Mouse (Mus musculus): ENCODE results near the gene Alox8. TPM values are rescaled to one million over a fixed set of nuclear protein-coding genes. Genes with fewer than 3 reads are reported as not detected.

Alox8 gene
- polyA plus RNA-seq (2012; ENCODE audit: insufficient read depth, insufficient read length, low replicate concordance, missing spikeins): not detected in 2 replicates

DNA sequence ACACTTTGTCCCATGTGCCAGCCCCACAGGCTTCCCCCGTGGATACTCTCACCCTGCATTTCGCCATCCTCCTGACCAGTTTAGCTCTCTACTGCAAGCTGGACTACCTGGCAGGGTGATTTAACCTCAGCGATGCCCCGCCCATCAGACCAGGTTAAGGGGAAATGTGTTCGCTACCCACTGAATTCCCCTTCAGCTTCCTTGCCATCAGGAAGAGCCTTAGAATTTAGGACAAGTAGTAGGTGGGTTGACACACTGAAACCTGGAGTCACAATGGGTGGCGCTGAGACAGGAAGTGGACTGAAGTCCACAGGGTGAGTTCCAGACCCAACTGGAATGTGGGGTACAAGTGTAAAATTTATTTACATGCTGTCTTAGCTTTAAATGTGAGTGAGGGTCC, at the start of gene Alox8:
Gene Alox8 (minus strand): TSS at position 101 of the 400 bp plus-strand sequence.
- Histone ChIP-seq H3K4me1 (ENCODE audit: control insufficient read depth, insufficient read depth, low read length) (peaks cover 11% of the 10 kb centered on the region), H3K4me3 (ENCODE audit: insufficient read depth, low read depth, low read length) (0 out of 2 replicates have a peak within 1 kb of the TSS, but pooled peaks have one; percentile 15), H3K27ac (ENCODE audit: insufficient read depth, low read depth, low read length) (no peak within 1 kb of the TSS)
- 32% methylated on average over 6 of the region's 6 CpGs for WGBS
- no peak for TF ChIP-seq CTCF (IDR thresholded peaks at IDR 0.05; ENCODE audit: insufficient read depth, low read depth, low read length)
- no peak for TF ChIP-seq POLR2A (IDR thresholded peaks at IDR 0.05; ENCODE audit: insufficient read depth, low read depth, low read length)

DNA sequence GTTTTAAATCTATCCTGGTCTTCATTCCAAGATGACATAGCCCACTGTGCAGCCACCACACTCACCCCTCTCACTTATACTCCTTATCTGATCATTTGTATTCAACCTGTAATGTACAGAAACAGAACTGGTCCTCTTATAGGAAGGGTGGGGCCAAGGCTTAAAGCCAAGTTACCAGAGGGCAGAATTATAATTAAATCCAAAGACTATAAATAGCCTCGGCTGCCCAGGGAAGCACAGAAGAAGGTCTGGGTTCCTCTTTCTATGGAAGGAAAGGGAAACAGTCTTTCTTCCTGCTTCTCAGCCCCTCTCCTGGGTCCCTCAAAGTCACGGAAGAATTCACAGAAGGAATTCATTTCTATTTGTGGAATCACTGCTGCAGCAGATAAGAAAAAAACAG, 48.0 kb upstream of the Alox8 start:
- 0 out of 2 replicates have a peak, but pooled peaks cover 2% of the 10 kb centered on the region for H3K4me1 ChIP-seq (ENCODE audit: control insufficient read depth, insufficient read depth, low read length)
- no peak overlapping the region for H3K4me3 ChIP-seq (ENCODE audit: insufficient read depth, low read depth, low read length)
- H3K27ac ChIP-seq (ENCODE audit: insufficient read depth, low read depth, low read length): no peak overlapping the region
- TF ChIP-seq CTCF (IDR thresholded peaks at IDR 0.05; ENCODE audit: insufficient read depth, low read depth, low read length) (no peak), POLR2A (IDR thresholded peaks at IDR 0.05; ENCODE audit: insufficient read depth, low read depth, low read length) (no peak)
- 3% methylated on average over 2 of the region's 2 CpGs for WGBS

DNA sequence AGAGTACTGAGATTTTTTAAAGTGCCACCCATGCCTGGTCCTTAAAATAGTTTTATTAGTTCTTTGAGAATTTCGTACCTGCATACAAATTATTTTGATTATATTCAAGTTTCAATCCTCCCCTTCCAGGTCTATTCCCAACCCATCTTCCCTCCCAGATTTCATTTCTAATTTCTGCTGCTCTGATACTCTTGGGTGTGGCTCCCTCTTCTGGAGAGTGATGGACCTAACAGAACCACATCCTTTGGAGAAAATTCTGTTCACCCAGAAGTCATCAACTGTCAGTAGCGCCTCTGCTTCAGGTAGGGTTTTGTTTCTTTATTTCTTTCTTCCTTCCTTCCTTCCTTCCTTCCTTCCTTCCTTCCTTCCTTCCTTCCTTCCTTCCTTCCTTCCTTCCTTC, 47.3 kb upstream of the Alox8 start:
- Histone ChIP-seq H3K27ac (ENCODE audit: insufficient read depth, low read depth, low read length) (no peak overlapping the region), H3K4me1 (ENCODE audit: control insufficient read depth, insufficient read depth, low read length) (0 out of 2 replicates have a peak, but pooled peaks cover 2% of the 10 kb centered on the region), H3K4me3 (ENCODE audit: insufficient read depth, low read depth, low read length) (no peak overlapping the region)
- WGBS: 19% methylated on average over 2 of the region's 2 CpGs
- no peak for TF ChIP-seq POLR2A (IDR thresholded peaks at IDR 0.05; ENCODE audit: insufficient read depth, low read depth, low read length)
- TF ChIP-seq CTCF (IDR thresholded peaks at IDR 0.05; ENCODE audit: insufficient read depth, low read depth, low read length): no peak

DNA sequence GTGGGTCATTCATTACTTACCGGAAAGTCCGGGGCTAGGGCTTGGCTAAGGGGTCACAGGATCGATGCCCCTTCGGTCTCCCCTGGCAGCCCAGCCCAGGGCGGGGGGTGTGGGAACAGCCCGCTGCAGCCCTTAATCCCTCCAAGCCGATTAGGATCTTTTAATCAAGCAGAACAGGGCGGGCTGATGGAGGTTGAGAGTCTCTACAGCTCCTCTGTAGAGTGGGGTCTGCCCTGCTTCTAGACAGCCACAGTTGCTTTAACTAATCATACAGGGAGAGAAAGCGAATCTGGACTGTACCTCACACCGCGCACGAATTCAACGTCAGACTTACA, 39.2 kb upstream of the Alox8 start, which contains the start of gene Gucy2e:
Gene Gucy2e (minus strand): TSS at position 111 of the 335 bp plus-strand sequence.
- Histone ChIP-seq H3K4me3 (ENCODE audit: insufficient read depth, low read depth, low read length) (peak within 1 kb of the TSS; percentile 51), H3K4me1 (ENCODE audit: control insufficient read depth, insufficient read depth, low read length) (peaks cover 13% of the 10 kb centered on the region), H3K27ac (ENCODE audit: insufficient read depth, low read depth, low read length) (no peak within 1 kb of the TSS)
- TF ChIP-seq CTCF (IDR thresholded peaks at IDR 0.05; ENCODE audit: insufficient read depth, low read depth, low read length) (no peak), POLR2A (IDR thresholded peaks at IDR 0.05; ENCODE audit: insufficient read depth, low read depth, low read length) (no peak)
- 53% methylated on average over 13 of the region's 13 CpGs for WGBS

DNA sequence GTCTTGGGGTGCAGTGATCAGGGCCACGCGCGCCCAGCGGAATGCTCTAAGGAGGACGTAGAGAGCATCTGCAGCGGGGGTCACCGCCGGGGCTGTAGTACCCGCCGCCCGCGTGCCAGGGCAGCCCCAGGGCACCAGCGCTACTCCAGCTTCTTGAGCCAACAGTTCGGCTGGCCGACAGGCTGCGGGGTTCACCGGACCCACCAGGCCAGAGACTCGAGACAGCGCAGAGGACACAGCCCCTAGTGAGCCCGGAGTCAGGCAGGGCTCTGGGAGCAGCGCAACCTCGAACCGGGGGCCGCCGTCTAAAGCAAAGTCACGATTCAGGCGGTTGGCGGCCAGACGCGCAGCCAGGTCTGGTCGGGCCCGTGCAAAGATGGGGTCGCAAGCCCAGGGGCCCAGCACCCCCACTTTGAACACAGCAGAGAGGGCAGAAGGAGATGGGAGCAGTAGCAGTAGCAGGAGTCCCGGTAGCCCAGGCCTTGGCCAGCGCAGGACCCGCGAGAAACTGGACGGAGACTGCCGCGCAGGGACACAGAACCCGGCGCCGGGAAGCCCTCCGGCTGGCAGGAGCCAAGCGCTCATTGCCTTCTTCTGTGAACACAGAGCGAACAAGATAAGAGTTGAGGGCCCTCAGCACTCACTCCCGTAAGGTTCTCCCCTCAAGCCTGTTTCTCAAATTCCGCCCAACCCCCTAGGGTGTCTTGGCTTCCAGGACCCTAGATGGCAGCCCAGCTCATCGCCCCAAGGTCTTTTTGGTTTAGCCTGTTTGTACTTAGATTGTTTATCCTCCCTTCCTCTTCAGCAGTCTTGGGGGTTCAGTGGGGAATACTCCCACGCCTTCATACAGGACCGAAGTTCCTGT, 38.6 kb upstream of the Alox8 start:
- Histone ChIP-seq H3K4me3 (ENCODE audit: insufficient read depth, low read depth, low read length) (peak overlapping the region; percentile 51), H3K27ac (ENCODE audit: insufficient read depth, low read depth, low read length) (no peak overlapping the region), H3K4me1 (ENCODE audit: control insufficient read depth, insufficient read depth, low read length) (peaks cover 15% of the 10 kb centered on the region)
- 15% methylated on average over 51 of the region's 51 CpGs for WGBS
- TF ChIP-seq CTCF (IDR thresholded peaks at IDR 0.05; ENCODE audit: insufficient read depth, low read depth, low read length): no peak
- TF ChIP-seq POLR2A (IDR thresholded peaks at IDR 0.05; ENCODE audit: insufficient read depth, low read depth, low read length): no peak

DNA sequence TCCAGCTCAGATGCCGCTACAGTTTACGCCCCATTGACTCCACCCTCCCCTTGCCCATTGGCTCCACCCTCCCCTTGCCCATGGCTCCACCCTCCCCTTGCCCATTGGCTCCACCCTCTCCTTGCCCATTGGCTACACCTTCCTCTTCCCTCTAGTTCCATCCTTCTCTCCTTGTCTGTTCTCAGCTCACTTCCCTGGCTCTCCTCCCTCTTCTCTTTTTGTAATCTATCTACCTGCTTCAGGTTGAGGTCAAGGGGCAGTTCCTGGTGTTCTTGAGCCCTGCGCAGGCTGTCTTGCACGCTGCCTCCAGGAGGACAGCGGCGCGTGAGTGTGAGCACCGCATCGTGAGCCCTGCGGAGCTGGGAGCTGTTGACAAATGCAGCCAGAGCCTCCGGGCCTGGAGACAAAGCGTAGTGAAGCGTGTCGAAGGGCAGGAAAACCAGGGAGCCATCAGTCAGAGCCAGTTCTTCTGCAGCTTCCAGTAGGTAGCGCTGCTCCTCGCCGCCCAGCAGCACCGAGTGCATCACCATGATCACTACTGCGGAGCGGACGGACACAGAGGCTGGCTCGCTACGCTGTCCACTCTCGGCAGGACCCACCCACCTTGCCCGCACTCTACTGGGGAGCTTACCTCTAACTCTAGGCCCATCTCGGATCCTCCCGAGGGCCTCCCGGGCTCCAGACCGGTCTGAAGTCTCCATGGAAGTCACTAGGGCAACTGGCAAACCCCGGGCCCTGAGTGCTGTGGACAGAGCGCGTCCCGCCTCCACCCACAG, 37.8 kb upstream of the Alox8 start:
- 2% methylated on average over 33 of the region's 33 CpGs for WGBS
- H3K27ac ChIP-seq (ENCODE audit: insufficient read depth, low read depth, low read length): peak overlapping the region; percentile 11; the same call in 1 of the 2 replicates
- TF ChIP-seq POLR2A (IDR thresholded peaks at IDR 0.05; ENCODE audit: insufficient read depth, low read depth, low read length) (no peak), CTCF (IDR thresholded peaks at IDR 0.05; ENCODE audit: insufficient read depth, low read depth, low read length) (no peak)

DNA sequence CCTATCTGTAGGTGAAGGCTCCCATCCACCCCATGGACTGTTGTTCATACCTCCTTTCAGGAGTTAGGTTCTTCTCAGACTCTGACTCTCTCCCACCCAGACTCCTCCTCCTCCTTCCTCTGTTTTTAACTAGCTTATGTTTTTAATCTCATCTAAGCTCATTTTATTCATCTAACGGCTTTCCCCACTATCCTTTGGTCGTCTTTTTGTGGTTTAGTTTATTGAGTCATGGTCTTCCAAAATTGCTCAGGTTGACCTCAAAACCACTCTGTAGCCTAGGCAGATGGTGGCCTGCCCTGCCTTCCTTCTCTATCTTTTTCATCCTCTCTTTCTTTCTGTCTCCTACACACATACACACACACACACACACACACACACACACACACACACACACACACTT, 35.5 kb upstream of the Alox8 start:
- 81% methylated on average over 2 of the region's 2 CpGs for WGBS
- TF ChIP-seq CTCF (IDR thresholded peaks at IDR 0.05; ENCODE audit: insufficient read depth, low read depth, low read length) (no peak), POLR2A (IDR thresholded peaks at IDR 0.05; ENCODE audit: insufficient read depth, low read depth, low read length) (no peak)
- Histone ChIP-seq H3K27ac (ENCODE audit: insufficient read depth, low read depth, low read length) (no peak overlapping the region), H3K4me1 (ENCODE audit: control insufficient read depth, insufficient read depth, low read length) (peaks cover 15% of the 10 kb centered on the region), H3K4me3 (ENCODE audit: insufficient read depth, low read depth, low read length) (no peak overlapping the region)

More for the DNA sequence above, 37.8 kb upstream of the Alox8 start:
- H3K4me1 ChIP-seq (ENCODE audit: control insufficient read depth, insufficient read depth, low read length): peaks cover 15% of the 10 kb centered on the region
- H3K4me3 ChIP-seq (ENCODE audit: insufficient read depth, low read depth, low read length): peak overlapping the region; percentile 51

DNA sequence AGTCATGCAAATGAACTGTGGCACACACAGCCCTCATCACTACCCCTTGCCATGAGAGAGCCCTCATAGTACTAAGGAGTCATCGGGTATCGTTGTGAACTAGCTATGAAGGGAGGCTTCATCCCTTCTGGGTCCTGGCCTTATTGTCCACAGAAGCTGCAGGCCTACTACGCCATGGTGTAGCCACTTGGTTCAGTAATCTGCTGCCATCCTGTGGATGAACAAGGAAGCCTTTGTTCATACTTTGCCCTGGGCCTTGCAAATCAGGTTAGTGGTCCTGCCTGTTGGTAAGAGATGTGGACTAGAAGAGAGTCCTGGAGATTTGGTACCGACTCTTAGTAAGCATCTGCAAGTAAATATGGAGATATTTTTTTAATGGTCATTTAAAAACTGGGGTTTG, 32.8 kb upstream of the Alox8 start:
- Histone ChIP-seq H3K4me3 (ENCODE audit: insufficient read depth, low read depth, low read length) (no peak overlapping the region), H3K4me1 (ENCODE audit: control insufficient read depth, insufficient read depth, low read length) (peaks cover 7% of the 10 kb centered on the region; the same call in 1 of the 2 replicates), H3K27ac (ENCODE audit: insufficient read depth, low read depth, low read length) (no peak overlapping the region)
- WGBS: 74% methylated on average over 4 of the region's 4 CpGs
- no peak for TF ChIP-seq CTCF (IDR thresholded peaks at IDR 0.05; ENCODE audit: insufficient read depth, low read depth, low read length)
- TF ChIP-seq POLR2A (IDR thresholded peaks at IDR 0.05; ENCODE audit: insufficient read depth, low read depth, low read length): no peak

DNA sequence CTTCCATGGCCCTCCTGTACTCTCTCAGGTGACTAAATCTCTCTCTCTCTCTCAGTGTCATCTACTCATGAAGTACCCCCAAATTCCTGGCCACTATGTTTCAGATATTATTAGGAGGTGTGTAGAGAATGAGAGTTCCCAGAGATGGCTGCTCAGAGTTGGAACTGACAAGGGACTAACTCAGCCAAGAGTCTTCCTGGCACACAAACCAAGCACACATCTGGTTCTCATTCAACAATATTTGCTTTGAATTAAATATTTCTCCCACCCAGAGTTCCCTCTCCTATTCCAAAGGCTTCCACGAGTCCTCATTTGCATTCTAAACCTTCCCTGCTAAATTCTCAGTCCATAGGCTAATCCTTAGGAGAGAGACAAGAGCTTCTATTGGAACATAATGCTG, 28.1 kb upstream of the Alox8 start:
- TF ChIP-seq CTCF (IDR thresholded peaks at IDR 0.05; ENCODE audit: insufficient read depth, low read depth, low read length): no peak
- 71% methylated on average over 1 of the region's 1 CpGs for WGBS
- Histone ChIP-seq H3K4me3 (ENCODE audit: insufficient read depth, low read depth, low read length) (no peak overlapping the region), H3K4me1 (ENCODE audit: control insufficient read depth, insufficient read depth, low read length) (no peaks in the 10 kb centered on the region), H3K27ac (ENCODE audit: insufficient read depth, low read depth, low read length) (no peak overlapping the region)
